Mouse (Mus musculus): ENCODE measurements around the gene Exosc6.
A peak's percentile ranks its signal among the peaks of the same experiment; 100 is the strongest.
"Not testable (repeated sequence)": the region's sequence is repeated elsewhere in the genome, so short reads cannot be mapped to it uniquely, and the experiment has no call there.

Gene Exosc6

DNA sequence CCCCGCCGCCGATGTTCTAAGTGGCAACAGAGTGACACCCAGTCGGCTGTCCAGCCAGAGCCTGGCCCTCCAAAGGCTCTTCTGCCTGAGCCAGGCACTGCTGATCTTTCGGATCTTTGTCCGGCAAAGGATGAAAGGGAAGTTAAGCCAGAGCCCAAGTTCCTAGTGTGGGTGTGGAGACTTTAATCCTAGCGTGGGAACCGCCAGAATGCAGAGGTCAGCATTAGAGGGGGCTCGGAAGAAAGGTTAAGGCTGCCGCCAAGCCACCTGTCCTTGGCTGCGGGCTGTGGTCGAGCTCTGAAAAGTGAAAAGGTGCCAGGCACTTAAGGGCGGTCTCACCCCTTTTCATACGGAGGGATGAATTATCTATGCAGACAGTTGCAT lies 5.5 kb downstream of the Exosc6 start:
- DNase-seq (ENCODE audit: extremely low spot score, low spot score) = no peak

DNA sequence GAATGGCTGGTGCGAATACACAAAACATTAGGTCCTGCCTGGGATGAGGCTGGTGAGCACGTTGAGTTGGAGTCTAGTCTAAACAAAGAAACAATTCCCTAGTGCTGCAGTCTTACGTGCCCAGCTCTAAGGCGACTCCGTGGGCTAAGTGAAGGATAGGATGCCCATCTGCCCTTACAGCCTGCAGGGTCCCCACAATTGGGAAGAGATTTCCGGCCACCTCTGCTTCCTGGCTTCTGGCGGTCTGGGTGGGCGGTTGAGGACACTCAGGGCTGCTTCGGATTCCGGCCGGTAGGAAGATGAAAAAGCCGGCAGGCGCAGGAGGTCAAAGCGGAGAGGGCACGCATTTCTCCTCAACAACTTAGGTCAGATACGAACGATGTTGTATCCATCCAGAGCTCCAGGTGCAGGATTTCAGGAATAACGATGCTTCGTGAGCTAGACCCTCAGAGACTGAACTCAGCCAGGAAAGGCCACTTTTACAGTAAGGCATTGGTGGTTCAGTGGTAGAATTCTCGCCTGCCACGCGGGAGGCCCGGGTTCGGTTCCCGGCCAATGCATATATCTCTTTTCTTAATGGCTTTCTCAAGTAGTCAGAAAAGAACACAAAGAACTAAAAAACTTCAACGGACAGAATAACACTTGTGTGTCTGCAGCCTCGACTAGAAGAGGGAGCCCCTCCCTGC lies 6.1 kb downstream of the Exosc6 start:
- peak; percentile 97 for DNase-seq (ENCODE audit: extremely low spot score, low spot score)

DNA sequence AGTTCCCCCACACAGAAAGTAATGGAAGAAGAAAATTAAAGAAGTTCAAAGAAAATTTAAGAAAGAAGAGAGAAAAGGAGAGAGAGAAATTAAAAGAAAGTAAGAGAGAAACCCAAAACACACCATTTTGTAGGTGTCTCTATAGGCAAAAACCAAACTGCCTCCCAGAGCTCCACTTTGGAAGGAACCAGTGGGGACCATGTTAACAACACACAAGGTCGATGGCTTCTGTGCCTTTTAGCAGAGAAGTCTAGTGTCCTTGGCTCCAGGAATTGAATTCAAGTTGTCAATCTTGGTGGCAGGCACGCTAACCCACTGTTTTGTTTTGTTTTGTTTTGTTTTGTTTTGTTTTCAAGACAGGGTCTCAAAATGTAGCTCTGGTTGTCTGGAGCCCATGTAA lies 6.8 kb downstream of the Exosc6 start:
- no peak for DNase-seq (ENCODE audit: extremely low spot score, low spot score)

DNA sequence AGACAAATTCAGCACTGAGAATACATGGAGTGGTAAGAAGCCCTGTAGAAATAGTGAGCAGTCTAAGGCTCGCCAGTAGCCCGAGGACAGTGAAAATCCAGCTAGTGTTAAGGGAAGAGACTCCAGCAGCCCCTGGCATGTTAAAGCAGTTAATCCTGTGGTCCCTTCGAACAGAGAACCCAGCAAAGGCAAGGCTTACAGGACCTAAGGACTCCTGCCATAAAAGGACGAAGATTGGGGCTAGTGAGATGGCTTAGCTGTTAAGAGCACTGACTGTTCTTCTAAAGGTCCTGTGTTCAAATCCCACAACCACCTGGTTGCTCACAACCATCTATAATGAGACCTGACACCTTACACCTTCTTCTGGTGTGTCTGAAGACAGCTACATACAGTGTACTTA lies 10.2 kb downstream of the Exosc6 start:
- no peak for DNase-seq (ENCODE audit: extremely low spot score, low spot score)

DNA sequence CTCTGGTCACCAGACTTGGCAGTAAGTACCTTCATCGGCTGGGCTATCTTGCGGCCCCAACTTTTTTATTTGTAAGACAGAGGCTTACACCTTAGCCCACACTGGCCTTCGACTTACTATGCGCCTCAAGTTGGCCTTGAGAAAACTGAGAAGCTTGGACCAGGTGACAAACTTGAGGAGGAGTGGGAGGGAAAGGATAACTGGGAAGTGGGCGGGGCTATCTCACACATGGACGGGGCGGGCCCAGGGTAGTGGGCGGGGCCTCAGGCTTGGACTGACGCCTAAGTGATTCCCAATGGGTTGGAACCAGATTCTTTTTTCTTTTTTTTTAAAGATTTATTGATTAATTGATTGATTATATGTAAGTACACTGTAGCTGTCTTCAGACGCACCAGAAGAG lies 11.3 kb downstream of the Exosc6 start:
- no peak for DNase-seq (ENCODE audit: extremely low spot score, low spot score)

DNA sequence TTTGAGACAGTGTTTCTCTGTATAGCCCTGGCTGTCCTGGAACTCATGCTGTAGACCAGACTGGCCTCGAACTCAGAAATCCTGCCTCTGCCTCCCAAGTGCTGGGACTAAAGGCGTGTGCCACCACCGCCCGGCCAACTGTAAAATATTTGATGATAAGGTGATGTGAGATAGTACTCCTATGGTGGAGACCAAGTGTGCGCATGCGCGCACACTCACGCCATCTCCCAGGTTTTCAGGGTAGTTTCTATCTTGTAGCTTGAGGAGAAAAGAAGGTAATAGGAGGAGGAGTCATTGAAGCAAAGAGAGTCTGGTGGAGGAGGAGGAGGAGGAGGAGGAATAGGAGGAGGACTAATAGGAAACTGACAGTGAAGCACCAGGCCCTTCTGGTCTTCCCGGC lies 12.5 kb downstream of the Exosc6 start:
- DNase-seq (ENCODE audit: extremely low spot score, low spot score) = not testable (repeated sequence)

DNA sequence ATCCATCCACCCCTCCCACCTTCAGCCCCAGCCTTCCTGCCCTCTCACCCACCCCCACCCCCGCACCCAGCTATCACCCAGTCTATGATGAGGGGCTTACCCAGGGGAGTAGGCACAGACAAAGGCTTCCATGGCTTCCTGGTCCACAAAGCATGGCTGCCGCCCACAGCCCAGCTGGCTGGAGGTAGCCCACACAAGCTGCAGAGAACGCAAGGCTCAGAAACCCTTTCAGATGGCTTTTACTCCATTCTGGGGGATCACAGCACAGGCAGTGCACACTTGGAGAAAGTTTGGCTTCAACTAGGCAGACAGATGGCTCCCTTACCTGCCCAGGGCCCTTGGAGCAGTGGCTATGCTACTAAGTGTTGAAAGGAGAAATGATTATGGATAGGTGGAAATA lies 19.8 kb downstream of the Exosc6 start:
- DNase-seq (ENCODE audit: extremely low spot score, low spot score) = no peak

DNA sequence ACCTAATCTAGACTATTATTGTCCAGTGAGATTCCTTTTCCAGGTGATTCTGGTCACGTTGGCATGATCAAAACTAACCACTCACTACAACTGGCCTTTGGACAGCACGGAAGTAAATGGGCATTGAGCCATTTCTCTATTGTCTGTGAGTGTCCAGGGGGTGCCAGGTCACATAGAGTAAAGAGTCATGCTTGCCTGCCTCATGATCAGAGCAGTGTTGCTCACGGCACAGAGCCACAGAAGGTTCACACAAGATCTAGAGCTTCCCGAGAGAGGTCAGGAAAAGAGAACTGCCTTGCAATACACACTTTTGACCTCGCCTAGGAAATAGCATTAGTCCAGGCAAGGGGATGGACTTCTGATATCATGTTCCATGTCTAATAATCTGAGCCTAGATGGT lies 23.3 kb downstream of the Exosc6 start:
- DNase-seq (ENCODE audit: extremely low spot score, low spot score) = no peak

DNA sequence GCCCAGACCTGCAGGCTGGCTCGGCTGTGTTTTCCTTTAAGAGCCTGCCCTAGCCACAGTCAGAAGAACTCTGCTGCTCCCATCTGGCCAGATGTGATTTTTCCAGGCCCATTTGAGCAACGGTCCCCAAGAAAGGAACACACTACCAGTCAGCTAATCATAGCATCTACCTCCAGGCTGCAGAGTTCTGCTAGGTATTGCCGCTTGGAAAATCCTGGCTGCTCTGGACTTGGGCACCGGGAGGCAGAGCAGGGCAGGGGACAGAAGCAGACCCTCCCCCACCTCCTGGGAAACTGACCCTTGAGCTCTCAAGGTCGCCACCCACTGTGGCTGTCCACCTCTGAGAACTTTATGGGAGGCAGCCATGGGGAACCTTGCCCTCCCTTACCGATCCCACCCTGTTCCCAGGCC lies 23.7 kb downstream of the Exosc6 start:
- DNase-seq (ENCODE audit: extremely low spot score, low spot score) = no peak

DNA sequence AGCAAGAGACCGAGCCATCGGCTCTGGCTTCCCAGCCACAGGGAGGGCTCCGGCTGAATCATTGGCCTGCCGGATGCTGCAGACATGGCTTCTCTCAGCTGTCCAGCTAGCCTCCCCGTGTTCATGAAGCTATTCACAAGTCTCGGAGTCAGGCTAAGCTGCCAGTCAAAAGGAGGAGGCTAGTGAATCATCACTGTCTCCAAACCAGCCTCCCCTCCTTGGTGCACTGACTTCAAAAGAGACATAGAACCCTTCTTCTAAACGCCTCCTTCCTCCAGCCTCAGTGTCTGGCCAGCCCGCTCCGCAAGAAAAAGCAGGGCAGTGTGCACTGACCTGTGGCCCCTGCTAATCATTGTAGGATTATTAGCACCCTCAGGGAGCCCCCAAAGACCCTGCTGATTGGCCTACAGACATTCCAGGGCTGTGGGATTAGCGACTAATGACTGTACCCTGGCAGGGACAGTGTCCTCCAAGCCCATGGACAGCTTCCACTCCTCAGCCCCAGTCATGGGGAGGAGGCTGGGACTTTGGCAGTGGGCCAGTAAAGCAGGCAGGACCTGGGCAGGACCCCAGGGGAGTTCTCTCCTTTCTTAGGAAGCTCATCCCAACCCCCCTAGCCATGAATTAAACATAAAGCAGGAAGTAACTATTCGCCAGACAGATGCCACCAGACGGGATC lies 25.6 kb downstream of the Exosc6 start:
- no peak for DNase-seq (ENCODE audit: extremely low spot score, low spot score)

DNA sequence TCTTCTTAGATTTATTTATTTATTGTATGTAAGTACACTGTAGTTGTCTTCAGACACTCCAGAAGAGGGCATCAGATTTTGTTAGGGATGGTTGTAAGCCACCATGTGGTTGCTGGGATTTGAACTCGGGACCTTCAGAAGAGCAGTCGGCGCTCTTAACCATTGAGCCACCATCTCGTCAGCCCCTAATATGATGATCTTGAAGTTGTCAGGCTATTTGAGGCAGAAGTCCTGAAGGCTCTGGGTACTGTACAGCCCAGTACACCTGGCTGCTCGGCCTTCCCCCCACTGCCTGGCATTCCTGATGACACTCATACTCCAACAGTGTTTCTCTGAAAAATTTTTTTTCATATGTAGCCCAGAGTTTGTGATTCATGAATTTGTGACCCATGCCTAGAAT lies 27.8 kb downstream of the Exosc6 start:
- DNase-seq (ENCODE audit: extremely low spot score, low spot score) = not testable (repeated sequence)

DNA sequence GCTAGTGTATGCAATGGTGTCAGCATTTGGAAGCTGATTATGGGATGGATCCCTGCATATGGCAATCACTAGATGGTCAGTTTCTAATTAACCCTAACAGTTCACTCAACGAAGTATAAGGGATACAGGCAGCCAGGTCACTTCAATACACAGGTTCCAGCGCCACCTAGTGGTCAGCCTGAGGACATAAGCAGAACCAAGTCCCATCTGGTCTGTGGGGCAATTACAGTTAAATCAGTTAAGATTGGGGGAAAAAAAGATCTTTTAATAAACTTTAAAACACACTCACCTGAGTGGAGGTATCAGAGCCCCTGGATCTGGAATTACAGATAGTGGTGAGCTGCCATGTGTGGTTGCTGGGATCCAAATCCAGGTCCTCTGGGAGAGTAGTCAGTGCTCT lies 34.0 kb downstream of the Exosc6 start:
- DNase-seq (ENCODE audit: extremely low spot score, low spot score) = peak; percentile 85

DNA sequence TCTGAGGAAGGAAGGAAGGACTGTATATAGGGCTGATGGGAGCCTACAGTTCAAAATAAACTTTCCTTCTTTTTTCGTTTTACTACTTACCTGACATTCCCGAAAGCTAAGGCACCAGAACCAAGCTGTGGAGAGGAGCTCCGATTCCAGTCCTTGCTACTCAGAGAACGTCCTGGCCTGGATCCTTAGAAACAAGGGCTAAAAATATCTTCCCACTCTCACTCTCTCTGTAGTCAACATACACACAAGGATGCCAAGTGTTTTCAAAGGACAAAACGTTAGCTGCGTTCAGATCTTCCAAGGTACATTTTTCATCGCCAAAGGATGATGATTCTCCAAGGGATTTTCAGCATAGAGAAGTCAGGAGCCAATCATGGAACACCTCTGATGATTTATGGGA lies 35.6 kb downstream of the Exosc6 start:
- no peak for DNase-seq (ENCODE audit: extremely low spot score, low spot score)

DNA sequence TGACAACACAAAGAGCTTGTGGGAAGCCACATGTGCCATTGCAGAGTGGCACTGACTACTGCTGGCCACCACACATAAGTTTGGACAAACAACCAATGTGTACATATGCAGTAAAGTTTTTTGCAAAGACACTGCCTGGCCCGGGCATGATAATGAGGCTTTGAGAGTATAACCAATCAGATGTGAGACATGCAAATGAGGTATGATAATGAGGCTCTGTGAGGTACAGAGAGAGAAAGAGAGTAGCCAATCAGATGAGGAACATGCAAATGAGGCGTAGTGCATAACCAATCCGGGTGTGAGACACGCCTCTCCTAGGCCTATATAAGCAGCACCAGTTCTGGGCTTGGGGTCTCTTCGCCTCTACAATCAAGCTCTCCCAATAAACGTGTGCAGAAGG lies 36.2 kb downstream of the Exosc6 start, which contains the start of gene Clec18a:
TSS of gene Clec18a (minus strand) at position 101 of the 400 bp plus-strand sequence.
- not testable (repeated sequence) for DNase-seq (ENCODE audit: extremely low spot score, low spot score)

DNA sequence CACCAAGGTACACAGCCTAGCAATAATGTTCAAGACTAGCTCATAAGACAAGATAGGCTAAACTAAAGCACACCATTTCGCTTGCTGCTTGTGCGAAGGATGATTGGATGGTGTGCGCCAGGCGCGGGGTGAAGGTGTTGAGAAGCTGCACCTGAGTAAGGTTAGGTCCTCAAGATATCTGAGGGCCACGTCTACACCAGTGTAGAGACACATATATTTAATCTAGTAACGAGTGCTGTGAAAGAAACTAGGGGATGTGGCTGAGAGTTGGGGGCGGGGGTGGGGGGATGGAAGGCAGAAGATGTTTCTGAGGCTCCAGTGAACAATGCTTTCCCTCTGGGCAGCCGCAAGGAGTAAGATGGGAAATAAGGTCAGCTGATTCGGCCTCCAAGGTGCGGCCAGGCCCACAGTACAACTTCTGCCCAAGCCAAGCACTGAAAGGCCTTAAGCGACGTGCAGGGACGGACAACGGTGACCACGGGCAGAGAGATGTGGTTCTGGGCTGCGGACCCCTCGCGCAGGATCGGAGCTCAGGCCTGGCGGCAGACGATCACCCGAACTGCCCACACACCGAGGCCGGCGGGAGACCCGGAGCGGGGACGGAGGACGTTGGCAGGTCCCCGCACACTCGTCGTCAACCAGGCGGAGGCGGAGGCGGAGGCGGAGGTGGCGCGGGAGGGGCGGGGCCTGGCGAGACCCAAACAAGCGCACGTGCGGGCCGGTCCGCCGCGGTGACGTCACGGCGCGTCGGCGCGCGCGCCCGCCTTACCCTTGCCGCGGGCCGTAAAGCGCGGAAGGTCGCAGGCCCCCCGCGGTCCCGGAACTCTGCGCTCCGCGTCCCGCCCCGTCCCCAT lies 38.0 kb downstream of the Exosc6 start, which contains the start of gene Pdpr:
TSS of gene Pdpr (plus strand) at position 766 of the 854 bp plus-strand sequence.
- DNase-seq (ENCODE audit: extremely low spot score, low spot score) = peak; percentile 88

DNA sequence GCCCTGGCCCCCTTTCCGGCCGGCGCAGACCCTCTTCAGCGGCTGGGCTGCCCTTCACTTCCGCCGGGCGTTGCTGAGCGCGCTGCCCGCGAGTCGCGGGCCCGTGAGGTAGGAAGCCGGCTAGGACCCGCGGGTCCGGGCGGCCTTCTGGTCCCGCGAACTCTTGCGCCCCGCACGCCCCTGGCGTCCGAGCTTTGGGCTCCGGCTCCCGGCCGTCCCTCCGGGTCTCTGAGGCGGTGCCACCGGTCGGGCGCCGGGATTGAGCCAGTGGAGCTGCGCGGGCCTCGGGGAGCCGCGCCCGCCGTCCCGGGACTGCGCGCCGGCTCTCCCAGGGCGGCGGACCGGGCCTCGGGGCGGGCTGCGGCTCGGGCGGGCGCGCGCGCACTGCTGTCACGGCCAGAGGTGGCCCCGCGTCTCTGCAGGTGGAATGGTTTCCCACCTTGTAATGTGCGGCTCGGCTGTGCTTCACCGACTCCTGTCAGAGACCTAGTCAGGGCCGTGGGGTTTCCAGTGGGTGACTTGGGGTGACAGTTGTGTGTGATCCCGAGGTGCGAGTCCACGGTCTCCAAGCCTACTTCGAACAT lies 38.7 kb downstream of the Exosc6 start:
- peak; percentile 32 for DNase-seq (ENCODE audit: extremely low spot score, low spot score)

Measured in neural tube, embryonic 10.5 days (tissue).